Mouse (Mus musculus) cerebellum, adult (tissue): ENCODE measurements around the gene 2610028H24Rik.

ENCODE experiments used
- ATAC-seq: cut with Nextera tagmentation; 2 replicates; pipeline ENCODE4 v1.9.2; 2017; ENCODE audit warnings: mild to moderate bottlenecking, moderate library complexity, mixed read lengths; ENCODE audit not compliant: insufficient number of reproducible peaks, low FRiP score, low TSS enrichment

2610028H24Rik gene

DNA sequence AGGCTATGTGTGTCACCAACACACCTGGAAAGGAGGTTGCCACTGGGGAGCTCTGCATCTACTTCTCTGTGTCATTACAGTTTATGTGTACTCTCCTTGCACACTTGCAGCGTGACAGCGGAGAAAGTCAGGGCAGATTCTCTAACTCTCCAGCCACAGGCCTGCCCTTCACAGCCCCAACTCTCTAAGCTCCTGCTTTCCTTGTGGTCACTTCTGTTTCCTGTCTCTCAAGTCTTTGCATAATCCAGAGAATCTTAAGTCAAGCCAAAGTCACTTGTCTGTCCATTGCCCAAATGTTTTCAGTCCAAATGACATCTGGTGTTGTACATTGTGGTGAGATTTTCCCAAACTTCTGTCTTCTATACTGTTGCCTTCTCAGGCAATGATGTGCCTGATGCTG, 37.4 kb downstream of the 2610028H24Rik start:
- ATAC-seq: no peak

DNA sequence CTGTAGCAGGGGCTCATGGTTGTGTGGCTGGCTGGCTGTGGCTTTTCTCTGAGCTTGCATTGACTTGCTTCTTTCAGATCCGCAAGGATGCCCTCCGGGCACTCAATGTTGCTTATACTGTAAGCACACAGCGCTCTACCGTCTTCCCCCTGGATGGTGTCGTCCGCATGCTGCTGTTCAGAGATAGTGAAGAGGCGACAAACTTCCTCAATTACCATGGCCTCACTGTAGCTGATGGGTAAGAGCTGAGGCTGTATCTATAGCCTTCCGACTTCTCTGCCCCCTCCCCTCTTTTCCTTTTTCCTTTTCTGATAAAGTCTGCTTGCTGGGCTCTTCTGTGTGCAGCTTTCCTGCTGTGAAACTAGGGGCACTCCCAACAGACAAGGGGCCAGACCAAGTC, 39.4 kb downstream of the 2610028H24Rik start:
- no peak for ATAC-seq

DNA sequence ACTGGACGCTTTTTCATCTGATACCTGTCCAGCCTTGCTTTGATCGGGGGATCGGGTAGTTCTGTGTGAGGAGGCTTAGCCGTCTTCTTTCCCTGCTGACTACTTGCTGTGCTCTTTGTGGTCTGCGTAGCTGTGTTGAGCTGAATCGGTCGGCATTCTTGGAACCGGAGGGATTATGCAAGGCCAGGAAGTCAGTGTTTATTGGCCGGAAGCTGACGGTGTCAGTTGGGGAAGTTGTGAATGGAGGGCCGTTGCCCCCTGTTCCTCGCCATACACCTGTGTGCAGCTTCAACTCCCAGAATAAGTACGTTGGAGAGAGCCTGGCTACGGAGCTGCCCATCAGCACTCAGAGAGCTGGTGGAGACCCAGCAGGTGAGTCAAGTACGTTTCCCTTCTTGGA, 40.3 kb downstream of the 2610028H24Rik start:
- ATAC-seq: no peak

GRCm38 (mm10) chr10:76493527-76493926, 44.6 kb downstream of the 2610028H24Rik start:
- ATAC-seq: no peak

- no peak for ATAC-seq
These were observed 46.6 kb downstream of the 2610028H24Rik start for GRCm38 (mm10) chr10:76495501-76495900.

DNA sequence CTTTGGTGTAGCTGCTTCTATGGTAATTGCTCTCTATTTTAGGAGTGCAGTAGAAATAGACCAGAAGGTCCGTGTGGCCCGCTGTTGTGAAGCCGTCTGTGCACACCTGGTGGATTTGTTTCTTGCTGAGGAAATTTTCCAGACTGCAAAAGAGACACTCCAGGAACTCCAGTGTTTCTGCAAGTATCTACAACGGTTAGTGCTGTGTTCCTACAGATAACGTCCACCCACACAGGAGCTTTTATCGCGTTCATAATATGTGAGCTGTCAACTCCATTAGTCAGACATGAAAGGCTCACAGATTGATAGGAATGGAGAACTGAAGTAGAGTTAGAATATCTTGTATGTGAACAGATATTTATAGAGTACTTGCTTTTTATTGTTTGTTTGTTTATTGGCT, 47.5 kb downstream of the 2610028H24Rik start:
- ATAC-seq: no peak

GRCm38 (mm10) chr10:76497522-76497921, 48.6 kb downstream of the 2610028H24Rik start:
- no peak for ATAC-seq

DNA sequence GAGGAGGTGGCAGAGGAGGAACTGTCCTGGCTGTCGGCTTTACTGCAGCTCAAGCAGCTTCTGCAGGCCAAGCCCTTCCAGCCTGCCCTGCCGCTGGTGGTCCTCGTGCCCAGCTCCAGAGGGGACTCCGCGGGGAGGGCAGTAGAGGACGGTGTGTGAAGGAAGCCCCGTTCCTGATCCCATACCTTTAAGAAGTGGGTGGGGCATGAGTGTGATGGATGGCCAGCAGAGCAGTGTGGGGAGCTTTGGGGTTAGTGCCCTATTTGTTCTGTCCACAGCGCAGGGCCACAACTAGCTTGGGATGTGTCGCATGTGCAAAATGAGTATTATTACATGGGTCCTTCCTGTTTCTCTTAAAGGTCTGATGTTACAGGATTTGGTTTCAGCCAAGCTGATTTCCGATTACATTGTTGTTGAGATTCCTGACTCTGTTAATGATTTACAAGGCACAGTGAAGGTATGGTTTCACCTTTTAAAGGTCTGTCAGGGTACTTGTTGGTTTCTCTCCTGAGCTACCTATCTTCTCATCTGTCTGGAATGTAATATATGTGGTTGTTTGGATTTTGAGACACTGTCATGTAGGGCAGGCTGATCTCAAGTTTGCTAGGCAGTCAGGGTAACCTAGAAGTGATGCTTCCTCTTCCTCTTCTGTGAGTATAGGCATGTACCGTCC, 55.5 kb downstream of the 2610028H24Rik start:
- ATAC-seq: no peak

GRCm38 (mm10) chr10:76505865-76506264, 57.0 kb downstream of the 2610028H24Rik start:
- ATAC-seq: no peak
